8 mouse cellular contexts compared by ENCODE assay signal in genomic region chr8:11774195-11775076, GRCm38 (mm10). TPM values are rescaled to one million over a fixed set of nuclear protein-coding genes. Genes with fewer than 3 reads are reported as not detected.
DNase-seq lines count a peak whose midpoint lies in the region; ATAC-seq and TF ChIP-seq lines count a peak whose summit lies in the region.

No protein-coding gene starts in this region.

- no peak for DNase-seq in midbrain, embryonic 14.5 days
- no peak for DNase-seq in liver, postnatal 0 days
- peak; percentile 94 for DNase-seq in urinary bladder, postnatal 14 days (ENCODE audit: low spot score)
- DNase-seq in spleen, adult 12 weeks (ENCODE audit: low spot score): no peak
- DNase-seq in gastrocnemius, postnatal 10 days: no peak
- DNase-seq in gastrocnemius, adult 18-20 months (ENCODE audit: low spot score): no peak

- no peaks in the 10 kb centered on the region for H3K9me3 ChIP-seq in midbrain, embryonic 12.5 days
- no peaks in the 10 kb centered on the region for H3K9me3 ChIP-seq in midbrain, embryonic 14.5 days (ENCODE audit: control insufficient read depth, low read length)
- H3K9me3 ChIP-seq in intestine, embryonic 16.5 days (ENCODE audit: control insufficient read depth, low read length): no peaks in the 10 kb centered on the region
- no peaks in the 10 kb centered on the region for H3K9me3 ChIP-seq in liver, postnatal 0 days (ENCODE audit: low read length)

- peaks cover 28% of the 10 kb centered on the region for H3K4me1 ChIP-seq in midbrain, embryonic 12.5 days
- H3K4me1 ChIP-seq in midbrain, embryonic 14.5 days (ENCODE audit: control insufficient read depth, insufficient read depth, low read length): peaks cover 8% of the 10 kb centered on the region; the same call in 1 of the 2 replicates
- H3K4me1 ChIP-seq in intestine, embryonic 16.5 days (ENCODE audit: control insufficient read depth, insufficient read depth, low read length): peaks cover 29% of the 10 kb centered on the region
- peaks cover 35% of the 10 kb centered on the region for H3K4me1 ChIP-seq in liver, postnatal 0 days (ENCODE audit: insufficient read depth)

- H3K27me3 ChIP-seq in midbrain, embryonic 12.5 days: no peaks in the 10 kb centered on the region
- H3K27me3 ChIP-seq in midbrain, embryonic 14.5 days (ENCODE audit: control insufficient read depth, insufficient read depth, low read length): no peaks in the 10 kb centered on the region
- no peaks in the 10 kb centered on the region for H3K27me3 ChIP-seq in intestine, embryonic 16.5 days (replicated peaks; ENCODE audit: control insufficient read depth, insufficient read depth, low read length)
- H3K27me3 ChIP-seq in liver, postnatal 0 days (ENCODE audit: insufficient read depth, low read length): no peaks in the 10 kb centered on the region

- 87% methylated on average over 17 of the region's 17 CpGs for WGBS in midbrain, embryonic 12.5 days
- 89% methylated on average over 17 of the region's 17 CpGs for WGBS in midbrain, embryonic 14.5 days
- WGBS in intestine, embryonic 16.5 days: 72% methylated on average over 17 of the region's 17 CpGs
- WGBS in liver, postnatal 0 days (ENCODE audit: insufficient replicate concordance): 46% methylated on average over 17 of the region's 17 CpGs

- no peak for ATAC-seq in midbrain, embryonic 12.5 days (ENCODE audit: low FRiP score, low read depth)
- ATAC-seq in midbrain, embryonic 14.5 days (ENCODE audit: low FRiP score, low TSS enrichment): no peak
- ATAC-seq in intestine, embryonic 16.5 days: peak; percentile 72
- peak; percentile 51 for ATAC-seq in liver, postnatal 0 days

- no peak overlapping the region for H3K4me2 ChIP-seq in midbrain, embryonic 12.5 days (replicated peaks)
- no peak overlapping the region for H3K4me2 ChIP-seq in midbrain, embryonic 14.5 days (ENCODE audit: low read length)
- no peak overlapping the region for H3K4me2 ChIP-seq in intestine, embryonic 16.5 days (ENCODE audit: low read depth, low read length)
- H3K4me2 ChIP-seq in liver, postnatal 0 days (ENCODE audit: low read depth, low read length): no peak overlapping the region

- H3K9ac ChIP-seq in midbrain, embryonic 12.5 days (replicated peaks): no peak overlapping the region
- H3K9ac ChIP-seq in midbrain, embryonic 14.5 days (replicated peaks; ENCODE audit: low read length): no peak overlapping the region
- peak overlapping the region; percentile 9 for H3K9ac ChIP-seq in intestine, embryonic 16.5 days (ENCODE audit: low read depth, low read length)
- H3K9ac ChIP-seq in liver, postnatal 0 days (replicated peaks): no peak overlapping the region; the same call in 1 of the 2 replicates

- no peak for TF ChIP-seq CTCF in liver, postnatal 0 days (IDR thresholded peaks at IDR 0.05; ENCODE audit: low read depth)

- H3K36me3 ChIP-seq in midbrain, embryonic 12.5 days: no peaks in the 10 kb centered on the region
- H3K36me3 ChIP-seq in midbrain, embryonic 14.5 days (ENCODE audit: control insufficient read depth, insufficient read depth, low read length): no peaks in the 10 kb centered on the region
- H3K36me3 ChIP-seq in intestine, embryonic 16.5 days (ENCODE audit: control insufficient read depth, insufficient read depth, low read length): no peaks in the 10 kb centered on the region
- no peaks in the 10 kb centered on the region; the same call in 1 of the 2 replicates for H3K36me3 ChIP-seq in liver, postnatal 0 days (replicated peaks; ENCODE audit: insufficient read depth, low read length)

- H3K4me3 ChIP-seq in midbrain, embryonic 12.5 days: no peak overlapping the region
- H3K4me3 ChIP-seq in midbrain, embryonic 14.5 days (replicated peaks; ENCODE audit: low read depth, low read length): no peak overlapping the region
- no peak overlapping the region for H3K4me3 ChIP-seq in intestine, embryonic 16.5 days (ENCODE audit: low read length)
- H3K4me3 ChIP-seq in liver, postnatal 0 days (ENCODE audit: low read depth, low read length): no peak overlapping the region

- no peak for TF ChIP-seq EP300 in liver, postnatal 0 days (IDR thresholded peaks at IDR 0.05; ENCODE audit: low read depth)

- 0 out of 2 replicates have a peak overlapping the region, but pooled peaks have one; percentile 4 for H3K27ac ChIP-seq in midbrain, embryonic 12.5 days (replicated peaks)
- no peak overlapping the region for H3K27ac ChIP-seq in midbrain, embryonic 14.5 days (replicated peaks; ENCODE audit: low read depth, low read length)
- peak overlapping the region; percentile 57 for H3K27ac ChIP-seq in intestine, embryonic 16.5 days (ENCODE audit: low read length)
- peak overlapping the region; percentile 55; the same call in 1 of the 2 replicates for H3K27ac ChIP-seq in liver, postnatal 0 days (ENCODE audit: low read depth)

RNA-seq across cellular contexts. Expression of gene Arhgef7, which starts 46.9 kb away (rescaled TPM):
- polyA plus RNA-seq in midbrain, embryonic 12.5 days (2016; fragmentation: Nextera tagmentation; extraction: Ambion mirVana): 73.1 and 73.3 TPM in 2 replicates
- polyA plus RNA-seq in midbrain, embryonic 14.5 days (2014; fragmentation: Nextera tagmentation; extraction: Ambion mirVana): 78.3 and 84.0 TPM in 2 replicates
- 23.9 and 24.0 TPM in 2 replicates for polyA plus RNA-seq in intestine, embryonic 16.5 days (2015; fragmentation: Nextera tagmentation; extraction: Ambion mirVana)
- 7.6 and 9.2 TPM in 2 replicates for polyA plus RNA-seq in liver, postnatal 0 days (2015; fragmentation: Nextera tagmentation; extraction: Ambion mirVana)
- 10 to 100 TPM; 76.7 to 84.2 TPM for total RNA-seq in gastrocnemius, postnatal 10 days (2021)
- total RNA-seq in gastrocnemius, adult 18-20 months (2021): 10 to 100 TPM; 31.3 to 32.0 TPM

Comparison
In these comparisons a context has a peak if more than half of its experiments do, and no peak if none do; other contexts are left out.
1. ATAC-seq: peak in intestine, embryonic 16.5 days (single experiment) and liver, postnatal 0 days (single experiment); none in midbrain, embryonic 12.5 days (single experiment) and midbrain, embryonic 14.5 days (single experiment).